Mouse (Mus musculus): ENCODE measurements around the gene Atp2a3. TPM values are rescaled to one million over a fixed set of nuclear protein-coding genes. Genes with fewer than 3 reads are reported as not detected.

The Atp2a3 gene
- polyA plus RNA-seq (2017; shearing (Covaris generic)), result 100 to 1,000 TPM; 246 to 302 TPM

GRCm38 (mm10) chr11:72961072-72961980 is at the start of gene Atp2a3:
Atp2a3 (plus strand) TSS chr11:72961169.

GRCm38 (mm10) chr11:72998771-72999170 is 37.8 kb downstream of the Atp2a3 start, which contains the start of gene P2rx1:
P2rx1 (plus strand) TSS chr11:72999103.

GRCm38 (mm10) chr11:73018471-73019146 is 57.6 kb downstream of the Atp2a3 start, which contains the start of gene Camkk1:
Camkk1 (plus strand) TSS chr11:73019008.

Other genes with a start within 250 kb of the Atp2a3 start
- 10 to 100 TPM in 1 of 2 experiments, 1 to 10 TPM in 1; 8.1 to 10.7 TPM for gene Cyb5d2, start 165.0 kb upstream of the Atp2a3 start, polyA plus RNA-seq (2017; shearing (Covaris generic))
- gene Zzef1, start 164.9 kb upstream of the Atp2a3 start, polyA plus RNA-seq (2017; shearing (Covaris generic)), result 10 to 100 TPM; 19.7 to 22.8 TPM
- gene P2rx1, start 37.9 kb downstream of the Atp2a3 start, polyA plus RNA-seq (2017; shearing (Covaris generic)), result under 1 TPM in 1 of 2 experiments, not detected in 1; 0.48 TPM
- 10 to 100 TPM; 10.6 to 12.5 TPM for gene Camkk1, start 57.8 kb downstream of the Atp2a3 start, polyA plus RNA-seq (2017; shearing (Covaris generic))
- 10 to 100 TPM; 15.3 to 15.7 TPM for gene Ncbp3, start 86.6 kb downstream of the Atp2a3 start, polyA plus RNA-seq (2017; shearing (Covaris generic))
- gene Itgae, start 129.4 kb downstream of the Atp2a3 start, polyA plus RNA-seq (2017; shearing (Covaris generic)), result 100 to 1,000 TPM in 1 of 2 experiments, 10 to 100 TPM in 1; 67.4 to 129 TPM
- 10 to 100 TPM; 13.1 to 13.7 TPM for gene Haspin, start 177.1 kb downstream of the Atp2a3 start, polyA plus RNA-seq (2017; shearing (Covaris generic))
- under 1 TPM; 0.17 to 0.60 TPM for gene P2rx5, start 199.3 kb downstream of the Atp2a3 start, polyA plus RNA-seq (2017; shearing (Covaris generic))
- gene Emc6, start 215.9 kb downstream of the Atp2a3 start, polyA plus RNA-seq (2017; shearing (Covaris generic)), result 10 to 100 TPM; 62.6 to 82.2 TPM
- 10 to 100 TPM; 24.6 to 33.0 TPM for gene Tax1bp3, start 215.9 kb downstream of the Atp2a3 start, polyA plus RNA-seq (2017; shearing (Covaris generic))
- gene Ctns, start 237.9 kb downstream of the Atp2a3 start, polyA plus RNA-seq (2017; shearing (Covaris generic)), result 10 to 100 TPM; 10.4 to 13.1 TPM
- 1 to 10 TPM; 5.1 to 7.0 TPM for gene Shpk, start 238.3 kb downstream of the Atp2a3 start, polyA plus RNA-seq (2017; shearing (Covaris generic))

Measured in inflammation-experienced regulatory T-cells (primary cell).